Mouse (Mus musculus) neutrophil, adult 5-6 weeks (primary cell): ENCODE data around the gene Rere. TPM values are rescaled to one million over a fixed set of nuclear protein-coding genes. Genes with fewer than 3 reads are reported as not detected.

Experiments
- ATAC-seq: fragments of 151-379, 151-347 bp; 2 replicates; pipeline ENCODE4 v1.8.0; 2017; ENCODE audit warnings: mild to moderate bottlenecking, moderate TSS enrichment; ENCODE audit not compliant: insufficient number of reproducible peaks, poor library complexity, low FRiP score, severe bottlenecking; ENCODE audit errors: extremely low read depth
- total RNA-seq: library from RNA; stranded (forward); fragments of 200-1000 nt; gene quantifications from 2 replicates; pipeline ENCODE4 v1.2.3, GENCODE M21; 2017

Gene Rere
- total RNA-seq, 1 experiment from 2014 or later: 59.4 TPM

GRCm38 (mm10) chr4:150371580-150372380 lies 90.3 kb downstream of the Rere start:
- peak; percentile 47 for ATAC-seq

GRCm38 (mm10) chr4:150372631-150373041 lies 91.2 kb downstream of the Rere start:
- ATAC-seq: no peak

GRCm38 (mm10) chr4:150373111-150374109 lies 92.0 kb downstream of the Rere start:
- ATAC-seq: no peak

- no peak for ATAC-seq
Observed at GRCm38 (mm10) chr4:150374651-150375447, 93.4 kb downstream of the Rere start.

- no peak for ATAC-seq
Observed at GRCm38 (mm10) chr4:150375448-150375935, 94.0 kb downstream of the Rere start.

GRCm38 (mm10) chr4:150379313-150379712 lies 97.9 kb downstream of the Rere start:
- ATAC-seq: no peak

GRCm38 (mm10) chr4:150379772-150380171 lies 98.3 kb downstream of the Rere start:
- ATAC-seq: no peak

- ATAC-seq: no peak
Observed at GRCm38 (mm10) chr4:150380273-150380672, 98.8 kb downstream of the Rere start.

- no peak for ATAC-seq
Observed at GRCm38 (mm10) chr4:150382504-150382903, 101.1 kb downstream of the Rere start.

GRCm38 (mm10) chr4:150384405-150384804 lies 103.0 kb downstream of the Rere start:
- ATAC-seq: no peak

GRCm38 (mm10) chr4:150384899-150385298 lies 103.5 kb downstream of the Rere start:
- no peak for ATAC-seq

GRCm38 (mm10) chr4:150388518-150388917 lies 107.1 kb downstream of the Rere start:
- no peak for ATAC-seq

- no peak for ATAC-seq
Observed at GRCm38 (mm10) chr4:150393607-150394006, 112.2 kb downstream of the Rere start.

- ATAC-seq: no peak
Observed at GRCm38 (mm10) chr4:150394091-150394490, 112.6 kb downstream of the Rere start.

- ATAC-seq: no peak
Observed at GRCm38 (mm10) chr4:150396339-150396738, 114.9 kb downstream of the Rere start.

GRCm38 (mm10) chr4:150396826-150397620 lies 115.6 kb downstream of the Rere start:
- no peak for ATAC-seq

GRCm38 (mm10) chr4:150399032-150399431 lies 117.6 kb downstream of the Rere start:
- no peak for ATAC-seq
